Mouse (Mus musculus): ENCODE measurements at regions not wholly inside any gene's neighbourhood (a gene's known extent, or its start where the extent isn't known, plus 50 kb on each side); places are given as distances from the start of the nearest gene placed in this dataset.

GRCm38 (mm10) chr3:144378524-144379225 is 173.7 kb upstream of the Lmo4 start:
- no peak overlapping the region for H3K27ac ChIP-seq (ENCODE audit: low read depth)
- ATAC-seq (replicated peaks; ENCODE audit: low FRiP score, low TSS enrichment, low read depth) (no peak), DNase-seq (ENCODE audit: low spot score) (no peak)
- H3K4me3 ChIP-seq (ENCODE audit: low read depth, low read length) = no peak overlapping the region
- H3K27me3 ChIP-seq (replicated peaks; ENCODE audit: control insufficient read depth, insufficient read depth, low read length) = no peaks in the 10 kb centered on the region
- no peaks in the 10 kb centered on the region for H3K36me3 ChIP-seq (ENCODE audit: control insufficient read depth, insufficient read depth, low read length)
- WGBS = 89% methylated on average over 8 of the region's 8 CpGs
- no peaks in the 10 kb centered on the region for H3K9me3 ChIP-seq (ENCODE audit: control insufficient read depth, low read length)
- no peak overlapping the region for H3K9ac ChIP-seq (ENCODE audit: low read length)
- H3K4me2 ChIP-seq (ENCODE audit: low read length) = no peak overlapping the region
- 0 out of 2 replicates have a peak, but pooled peaks cover 4% of the 10 kb centered on the region for H3K4me1 ChIP-seq (replicated peaks; ENCODE audit: control insufficient read depth, insufficient read depth, low read length)

- H3K4me2 ChIP-seq (ENCODE audit: low read length) = no peak overlapping the region
- 0 out of 2 replicates have a peak, but pooled peaks cover 4% of the 10 kb centered on the region for H3K4me1 ChIP-seq (replicated peaks; ENCODE audit: control insufficient read depth, insufficient read depth, low read length)
- no peak overlapping the region for H3K27ac ChIP-seq (ENCODE audit: low read depth)
- no peaks in the 10 kb centered on the region for H3K9me3 ChIP-seq (ENCODE audit: control insufficient read depth, low read length)
- 64% methylated on average over 18 of the region's 18 CpGs for WGBS
- no peak overlapping the region for H3K9ac ChIP-seq (ENCODE audit: low read length)
- no peak for ATAC-seq (replicated peaks; ENCODE audit: low FRiP score, low TSS enrichment, low read depth)
- no peaks in the 10 kb centered on the region for H3K36me3 ChIP-seq (ENCODE audit: control insufficient read depth, insufficient read depth, low read length)
- H3K27me3 ChIP-seq (replicated peaks; ENCODE audit: control insufficient read depth, insufficient read depth, low read length) = no peaks in the 10 kb centered on the region
- H3K4me3 ChIP-seq (ENCODE audit: low read depth, low read length) = no peak overlapping the region
- no peak for DNase-seq (ENCODE audit: low spot score)
Measured at GRCm38 (mm10) chr3:144377626-144378523, 172.9 kb upstream of the Lmo4 start.

DNA sequence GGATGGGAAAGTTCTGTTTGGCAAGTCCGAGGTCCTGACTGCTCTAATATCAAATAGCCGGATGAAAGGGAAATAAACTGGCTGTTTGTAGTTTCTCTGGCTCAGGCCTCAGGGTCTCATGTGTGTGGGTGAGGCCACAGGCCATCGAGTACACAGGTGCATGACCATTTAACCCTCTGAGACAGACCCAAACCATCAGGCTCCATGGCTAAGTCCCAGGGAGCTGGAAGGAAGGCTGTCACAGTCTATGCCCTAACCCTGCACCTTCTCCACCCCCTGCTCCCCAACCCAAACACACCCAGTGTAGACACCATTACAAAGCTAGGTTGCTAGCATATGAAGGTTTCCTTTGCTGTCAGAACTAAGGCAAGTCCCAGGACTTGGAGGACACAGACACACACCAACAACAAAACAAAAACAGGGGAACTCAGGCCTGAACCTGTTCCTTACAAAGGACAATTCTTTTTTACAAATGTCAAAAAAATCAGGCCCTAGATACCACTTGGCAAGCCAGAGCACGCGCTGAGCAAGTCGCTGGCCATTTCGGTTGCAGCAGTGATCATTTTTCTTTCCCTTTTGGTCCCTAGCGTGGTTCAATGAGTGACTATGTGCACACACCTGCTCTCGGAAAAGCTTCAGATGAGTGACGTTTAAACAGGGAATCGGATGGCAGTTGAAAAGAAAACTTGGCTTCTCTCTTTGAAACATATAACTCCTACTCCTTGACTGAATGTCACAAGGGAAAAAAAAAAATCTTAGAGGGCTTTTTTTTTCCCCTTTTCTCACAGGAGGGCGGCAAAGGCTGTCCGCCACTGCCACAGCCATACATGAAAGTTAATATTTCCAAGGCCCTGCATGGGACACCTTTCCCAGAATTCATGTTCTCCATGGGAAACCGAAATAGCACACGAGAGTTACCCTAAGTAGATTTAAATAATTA is 171.7 kb upstream of the Lmo4 start:
- H3K9me3 ChIP-seq (ENCODE audit: control insufficient read depth, low read length) = no peaks in the 10 kb centered on the region
- WGBS = 84% methylated on average over 15 of the region's 15 CpGs
- no peaks in the 10 kb centered on the region for H3K36me3 ChIP-seq (ENCODE audit: control insufficient read depth, insufficient read depth, low read length)
- no peaks in the 10 kb centered on the region for H3K27me3 ChIP-seq (replicated peaks; ENCODE audit: control insufficient read depth, insufficient read depth, low read length)
- no peak overlapping the region for H3K4me3 ChIP-seq (ENCODE audit: low read depth, low read length)
- DNase-seq (ENCODE audit: low spot score) (no peak), ATAC-seq (replicated peaks; ENCODE audit: low FRiP score, low TSS enrichment, low read depth) (no peak)
- H3K9ac ChIP-seq (ENCODE audit: low read length) = no peak overlapping the region
- H3K27ac ChIP-seq (ENCODE audit: low read depth) = no peak overlapping the region
- 0 out of 2 replicates have a peak, but pooled peaks cover 4% of the 10 kb centered on the region for H3K4me1 ChIP-seq (replicated peaks; ENCODE audit: control insufficient read depth, insufficient read depth, low read length)
- H3K4me2 ChIP-seq (ENCODE audit: low read length) = no peak overlapping the region

DNA sequence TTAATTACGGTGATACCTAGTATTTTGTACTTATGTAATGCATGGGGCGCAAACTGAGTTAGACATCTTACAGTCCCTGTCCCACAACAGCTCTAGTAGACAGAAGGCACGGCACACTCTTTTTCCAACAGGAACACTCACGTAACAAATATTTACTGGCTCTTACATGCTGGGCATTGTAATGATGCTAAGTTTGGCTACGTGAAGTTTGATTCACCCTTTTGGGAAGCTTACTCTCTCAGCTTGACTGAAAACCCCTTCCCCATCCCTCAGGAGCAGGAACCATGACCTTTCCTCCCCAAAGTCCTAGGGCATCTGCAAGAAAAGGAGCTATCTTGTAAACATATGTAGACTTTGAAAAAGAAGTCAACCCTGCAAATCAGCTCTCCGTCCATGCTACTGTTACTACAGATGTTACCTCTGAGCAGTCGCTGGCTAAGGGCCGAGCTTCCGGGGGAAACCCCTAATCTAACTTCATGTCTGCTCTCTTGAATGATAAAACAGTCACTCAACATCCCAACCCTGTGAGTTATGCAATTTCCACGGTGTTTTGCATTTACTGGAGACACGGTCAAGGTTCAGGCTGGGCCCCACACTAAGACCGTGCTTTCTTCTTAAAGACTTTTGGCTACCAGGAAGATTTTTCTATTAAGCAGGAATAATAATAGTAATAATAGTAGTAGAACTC is 170.8 kb upstream of the Lmo4 start:
- no peak for DNase-seq (ENCODE audit: low spot score)
- 67% methylated on average over 12 of the region's 12 CpGs for WGBS
- H3K4me1 ChIP-seq (replicated peaks; ENCODE audit: control insufficient read depth, insufficient read depth, low read length) = 0 out of 2 replicates have a peak, but pooled peaks cover 4% of the 10 kb centered on the region
- H3K4me2 ChIP-seq (ENCODE audit: low read length) = no peak overlapping the region
- H3K9ac ChIP-seq (ENCODE audit: low read length) = no peak overlapping the region
- H3K4me3 ChIP-seq (ENCODE audit: low read depth, low read length) = no peak overlapping the region
- H3K27ac ChIP-seq (ENCODE audit: low read depth) = no peak overlapping the region
- no peaks in the 10 kb centered on the region for H3K9me3 ChIP-seq (ENCODE audit: control insufficient read depth, low read length)
- no peaks in the 10 kb centered on the region for H3K27me3 ChIP-seq (replicated peaks; ENCODE audit: control insufficient read depth, insufficient read depth, low read length)
- H3K36me3 ChIP-seq (ENCODE audit: control insufficient read depth, insufficient read depth, low read length) = no peaks in the 10 kb centered on the region
- ATAC-seq (replicated peaks; ENCODE audit: low FRiP score, low TSS enrichment, low read depth) = no peak

DNA sequence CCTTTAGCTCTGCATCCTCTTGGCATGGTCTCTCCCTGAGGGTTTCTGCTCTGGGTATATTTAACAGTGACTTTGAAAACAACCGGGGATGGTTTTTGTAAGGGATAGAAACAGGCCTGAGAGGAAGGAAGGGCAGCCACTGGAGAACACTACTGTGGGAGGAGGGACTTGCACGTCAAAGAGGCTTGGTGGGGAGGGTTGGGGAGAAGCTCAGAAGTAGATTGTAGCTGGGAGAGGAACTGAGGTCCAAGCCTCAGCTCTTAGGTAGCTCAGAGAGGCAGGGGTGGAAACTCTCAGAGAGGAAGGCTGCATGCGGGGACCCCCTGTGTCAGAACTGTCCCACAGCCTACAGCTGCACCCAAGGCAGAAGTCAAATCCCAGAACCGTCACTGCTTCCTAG is 163.3 kb upstream of the Lmo4 start:
- ATAC-seq (replicated peaks; ENCODE audit: low FRiP score, low TSS enrichment, low read depth) (no peak), DNase-seq (ENCODE audit: low spot score) (no peak)
- Histone ChIP-seq H3K4me2 (ENCODE audit: low read length) (no peak overlapping the region), H3K4me3 (ENCODE audit: low read depth, low read length) (no peak overlapping the region), H3K9me3 (ENCODE audit: control insufficient read depth, low read length) (no peaks in the 10 kb centered on the region), H3K27me3 (replicated peaks; ENCODE audit: control insufficient read depth, insufficient read depth, low read length) (no peaks in the 10 kb centered on the region), H3K4me1 (replicated peaks; ENCODE audit: control insufficient read depth, insufficient read depth, low read length) (no peaks in the 10 kb centered on the region), H3K27ac (ENCODE audit: low read depth) (no peak overlapping the region), H3K36me3 (ENCODE audit: control insufficient read depth, insufficient read depth, low read length) (no peaks in the 10 kb centered on the region), H3K9ac (ENCODE audit: low read length) (no peak overlapping the region)
- WGBS = 67% methylated on average over 4 of the region's 4 CpGs

DNA sequence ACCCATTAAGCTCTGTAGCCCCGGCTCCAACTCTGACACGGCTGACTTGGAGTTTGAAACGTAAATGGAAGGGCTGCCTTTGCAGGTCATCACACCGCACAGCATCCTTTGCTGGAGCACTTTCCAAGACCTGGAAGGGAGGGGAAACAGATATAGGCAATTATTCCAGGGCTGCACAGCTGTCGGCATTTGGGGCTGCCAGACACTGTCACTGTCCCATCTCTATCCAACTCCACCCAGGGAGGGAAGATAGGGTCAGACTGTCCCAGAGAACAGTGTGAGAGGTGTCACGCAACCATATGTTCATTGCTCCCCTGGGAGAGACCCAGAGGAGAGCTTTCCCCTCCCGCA is 162.7 kb upstream of the Lmo4 start:
- Histone ChIP-seq H3K27me3 (replicated peaks; ENCODE audit: control insufficient read depth, insufficient read depth, low read length) (no peaks in the 10 kb centered on the region), H3K9me3 (ENCODE audit: control insufficient read depth, low read length) (no peaks in the 10 kb centered on the region), H3K9ac (ENCODE audit: low read length) (no peak overlapping the region), H3K4me1 (replicated peaks; ENCODE audit: control insufficient read depth, insufficient read depth, low read length) (no peaks in the 10 kb centered on the region), H3K27ac (ENCODE audit: low read depth) (no peak overlapping the region), H3K4me3 (ENCODE audit: low read depth, low read length) (peak overlapping the region; percentile 8; the same call in 1 of the 2 replicates), H3K36me3 (ENCODE audit: control insufficient read depth, insufficient read depth, low read length) (no peaks in the 10 kb centered on the region), H3K4me2 (ENCODE audit: low read length) (peak overlapping the region; percentile 37)
- 28% methylated on average over 7 of the region's 7 CpGs for WGBS
- no peak for ATAC-seq (replicated peaks; ENCODE audit: low FRiP score, low TSS enrichment, low read depth)
- DNase-seq (ENCODE audit: low spot score) = no peak

DNA sequence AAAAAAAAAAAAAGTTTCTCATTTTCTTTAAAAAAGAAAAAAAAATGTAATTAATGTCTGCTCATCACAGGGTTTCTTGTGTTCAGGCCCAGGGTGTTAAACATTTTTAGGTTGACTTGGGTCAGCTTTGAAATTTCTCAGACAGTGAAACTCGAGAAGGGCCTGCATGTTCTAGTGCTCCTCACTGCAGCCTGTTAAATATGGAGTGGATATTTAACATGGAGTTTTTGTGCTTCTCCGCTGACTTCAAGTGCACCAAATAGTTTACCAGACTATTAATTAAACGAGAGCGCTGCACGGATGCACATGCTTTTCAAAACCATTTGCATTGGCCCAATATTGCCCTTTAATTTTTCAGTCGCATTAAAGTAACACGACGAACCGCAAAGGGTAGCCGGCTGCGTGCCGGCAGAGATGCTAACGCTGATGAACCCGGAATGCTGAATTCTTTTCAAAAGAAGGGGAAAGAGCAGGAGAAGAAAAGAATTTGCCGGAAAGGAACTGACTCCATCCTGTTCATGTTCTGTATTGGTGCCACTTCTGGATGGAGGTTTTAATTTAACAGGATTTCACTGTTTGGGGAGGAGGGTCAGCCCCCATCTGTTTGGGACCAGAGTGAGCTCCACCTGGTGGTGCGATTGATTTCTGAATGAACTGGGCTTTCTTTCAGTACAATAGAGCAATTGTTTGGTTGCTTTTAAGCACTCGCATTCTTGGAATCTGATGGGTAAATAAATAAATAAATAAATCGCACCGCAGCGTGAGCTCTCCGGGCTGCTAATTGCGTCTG is 162.2 kb upstream of the Lmo4 start:
- no peaks in the 10 kb centered on the region for H3K27me3 ChIP-seq (replicated peaks; ENCODE audit: control insufficient read depth, insufficient read depth, low read length)
- no peaks in the 10 kb centered on the region for H3K9me3 ChIP-seq (ENCODE audit: control insufficient read depth, low read length)
- peak overlapping the region; percentile 8 for H3K4me3 ChIP-seq (ENCODE audit: low read depth, low read length)
- peak; percentile 64 for DNase-seq (ENCODE audit: low spot score)
- H3K36me3 ChIP-seq (ENCODE audit: control insufficient read depth, insufficient read depth, low read length) = no peaks in the 10 kb centered on the region
- no peak overlapping the region for H3K27ac ChIP-seq (ENCODE audit: low read depth)
- H3K9ac ChIP-seq (ENCODE audit: low read length) = no peak overlapping the region
- WGBS = 39% methylated on average over 22 of the region's 22 CpGs
- H3K4me2 ChIP-seq (ENCODE audit: low read length) = peak overlapping the region; percentile 37
- no peaks in the 10 kb centered on the region for H3K4me1 ChIP-seq (replicated peaks; ENCODE audit: control insufficient read depth, insufficient read depth, low read length)
- no peak for ATAC-seq (replicated peaks; ENCODE audit: low FRiP score, low TSS enrichment, low read depth)

All from intestine, embryonic 14.5 days (tissue).